Mouse (Mus musculus) heart, postnatal 0 days (tissue): ENCODE data around the gene Rab19.

ENCODE experiments used
- CTCF ChIP-seq: IDR thresholded peaks from 2 replicates; pipeline ENCODE4 v1.5.1; 2016; ENCODE audit warnings: antibody characterized with exemption, control low read depth, low read depth
- EP300 ChIP-seq: IDR thresholded peaks from 2 replicates; pipeline ENCODE4 v1.6.1; 2016; ENCODE audit warnings: antibody characterized with exemption, low read depth

DNA sequence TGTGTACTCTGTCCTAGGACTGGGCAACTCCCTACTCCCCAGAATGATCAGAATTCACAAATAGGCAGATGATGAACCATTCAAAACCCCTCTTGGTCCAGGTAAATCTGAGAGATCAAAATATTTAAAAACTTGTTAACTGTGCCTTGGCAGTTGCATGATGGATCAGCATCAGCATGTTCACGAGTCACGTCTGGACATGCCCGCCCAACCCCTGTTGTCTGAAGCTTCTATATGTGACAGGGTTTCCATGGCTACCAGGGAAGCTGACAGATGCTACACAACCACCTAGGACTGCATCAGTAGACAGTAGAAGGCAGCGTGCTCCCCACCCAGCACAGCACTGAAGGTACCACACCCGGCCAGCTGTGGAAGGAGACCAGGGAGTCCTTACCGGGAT lies 32.0 kb upstream of the Rab19 start:
- no peak for TF ChIP-seq CTCF
- no peak for TF ChIP-seq EP300
